Mouse (Mus musculus) erythroblast, embryonic 14.5 days (primary cell): ENCODE data around the gene Bmp15. TPM values are rescaled to one million over a fixed set of nuclear protein-coding genes. Genes with fewer than 3 reads are reported as not detected.

Experiments
- H3K27me3 ChIP-seq: 2 replicates; pipeline ENCODE4 v1.6.1; 2012; ENCODE audit warnings: inconsistent platforms; ENCODE audit not compliant: control insufficient read depth
- H3K36me3 ChIP-seq: 2 replicates; pipeline ENCODE4 v1.6.1; 2012; ENCODE audit warnings: mild to moderate bottlenecking, inconsistent platforms; ENCODE audit not compliant: control insufficient read depth
- H3K4me1 ChIP-seq: 2 replicates; pipeline ENCODE4 v1.6.1; 2012; ENCODE audit warnings: inconsistent platforms; ENCODE audit not compliant: control insufficient read depth
- H3K4me3 ChIP-seq: replicated peaks from 2 replicates; pipeline ENCODE3; 2012; ENCODE audit warnings: moderate library complexity, mild to moderate bottlenecking, inconsistent platforms
- H3K9me3 ChIP-seq: 2 replicates; pipeline ENCODE4 v1.6.1; 2012; ENCODE audit warnings: low read length, inconsistent platforms, mixed read lengths; ENCODE audit not compliant: control insufficient read depth
- GATA1 ChIP-seq: IDR thresholded peaks from 2 replicates; pipeline ENCODE4 v1.6.1; 2012; ENCODE audit warnings: low read length, inconsistent platforms, mixed read lengths
- TAL1 ChIP-seq: IDR thresholded peaks from 3 replicates; pipeline ENCODE4 v1.6.1; 2012; ENCODE audit warnings: low read length, inconsistent platforms, mixed read lengths
- polyA plus RNA-seq: library from polyadenylated mRNA; stranded (reverse); fragments of >175 nt; gene quantifications from 2 replicates; pipeline ENCODE4 v1.2.3, GENCODE M21; 2012

Gene Bmp15
- not detected in 2 replicates for polyA plus RNA-seq

DNA sequence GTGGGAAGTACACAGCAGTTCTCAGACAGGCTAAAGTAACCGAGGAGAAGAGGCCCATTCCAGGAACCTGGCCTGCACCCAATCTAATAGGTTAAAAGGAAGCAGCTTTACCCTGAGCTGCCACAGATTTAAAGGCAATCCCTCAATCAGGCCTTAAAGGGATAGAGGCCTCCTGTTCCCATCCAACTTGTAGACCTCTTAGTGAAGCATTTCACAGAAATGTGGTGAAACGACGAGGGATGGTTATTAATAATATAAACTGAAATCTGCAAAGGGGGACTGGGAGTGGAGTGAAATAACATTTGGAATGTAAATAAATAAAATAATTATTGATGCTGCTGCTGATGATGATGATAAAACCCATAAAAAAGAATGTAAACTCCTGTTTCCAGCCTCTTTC, at the start of gene Bmp15:
Bmp15 (minus strand) TSS at position 101 of the 400 bp plus-strand sequence.
- Histone ChIP-seq H3K9me3 (no peaks in the 10 kb centered on the region), H3K36me3 (no peaks in the 10 kb centered on the region), H3K4me3 (no peak within 1 kb of the TSS), H3K4me1 (no peaks in the 10 kb centered on the region), H3K27me3 (no peaks in the 10 kb centered on the region)
- TF ChIP-seq GATA1 (no peak), TAL1 (no peak)

DNA sequence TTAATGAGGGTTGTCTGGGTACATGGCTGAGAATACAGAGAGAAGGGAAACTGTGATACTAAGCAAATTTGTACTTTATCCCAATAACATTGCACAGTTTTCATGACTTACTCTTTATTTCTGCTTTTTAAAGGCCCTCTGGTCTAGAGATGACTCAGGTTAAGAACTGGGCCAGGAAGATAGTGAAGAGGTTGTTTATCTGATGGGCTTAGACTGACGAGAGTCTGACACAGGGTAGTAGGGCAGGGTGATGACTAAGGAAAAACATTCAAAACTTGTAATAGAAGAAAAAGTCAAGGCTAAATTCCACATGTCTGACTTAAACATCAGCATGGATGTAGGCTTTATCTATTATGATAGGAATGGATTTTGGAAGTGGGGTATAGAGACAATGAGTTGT, 48.3 kb upstream of the Bmp15 start:
- Histone ChIP-seq H3K4me3 (no peak overlapping the region), H3K4me1 (no peaks in the 10 kb centered on the region), H3K9me3 (no peaks in the 10 kb centered on the region), H3K36me3 (no peaks in the 10 kb centered on the region), H3K27me3 (no peaks in the 10 kb centered on the region)
- TF ChIP-seq GATA1, result no peak
- no peak for TF ChIP-seq TAL1

DNA sequence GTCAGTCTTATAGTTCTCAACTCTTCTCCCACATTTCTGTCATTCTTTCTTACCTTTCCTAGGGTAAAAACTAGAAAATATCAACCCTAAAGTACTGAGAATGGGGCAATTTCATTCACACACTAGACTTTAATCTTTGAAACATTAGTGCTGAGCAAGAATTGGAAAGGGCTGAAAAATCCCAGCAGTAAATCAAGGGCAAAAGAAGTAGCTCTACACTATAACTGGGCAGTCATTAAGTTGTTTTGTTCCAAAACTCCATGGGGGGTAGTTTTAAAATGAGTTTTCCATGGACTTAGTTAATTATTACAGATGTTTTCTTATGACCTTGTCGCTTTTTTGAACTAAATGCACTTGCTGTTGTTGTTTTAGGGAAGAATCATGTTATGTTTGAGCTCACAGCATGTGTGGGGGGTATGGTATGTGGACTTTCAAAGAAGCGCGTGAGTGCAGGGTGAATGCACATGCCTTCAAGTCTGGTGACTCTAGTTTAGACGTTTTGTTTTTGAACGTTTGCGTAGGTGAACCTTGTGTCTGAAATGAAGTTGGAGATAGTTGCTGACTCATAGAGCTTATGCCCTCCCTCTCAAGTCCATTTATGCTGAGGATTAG, 37.1 kb upstream of the Bmp15 start:
- H3K27me3 ChIP-seq, result no peaks in the 10 kb centered on the region
- H3K36me3 ChIP-seq, result no peaks in the 10 kb centered on the region
- H3K4me1 ChIP-seq, result no peaks in the 10 kb centered on the region
- TF ChIP-seq TAL1 (no peak), GATA1 (no peak)
- H3K4me3 ChIP-seq, result no peak overlapping the region
- no peaks in the 10 kb centered on the region for H3K9me3 ChIP-seq

DNA sequence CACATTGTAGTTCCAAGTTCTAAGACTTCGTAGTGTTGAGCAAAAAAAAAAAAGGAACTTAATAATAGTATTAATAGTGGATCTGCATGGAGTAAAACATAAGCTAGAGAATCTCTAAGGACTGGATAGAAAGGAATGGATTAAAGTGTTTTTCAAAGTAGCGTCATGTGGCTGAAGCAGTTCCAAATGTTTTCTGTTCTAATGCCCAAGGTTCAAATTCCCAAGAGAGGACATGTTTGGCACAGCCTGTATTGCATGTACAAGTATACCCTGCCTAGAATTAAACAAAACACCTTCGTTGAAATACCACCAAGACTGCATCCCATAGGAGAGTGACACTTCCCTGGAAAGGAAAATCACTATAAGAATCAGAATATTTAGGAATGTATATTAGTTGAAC, 36.4 kb upstream of the Bmp15 start:
- no peaks in the 10 kb centered on the region for H3K27me3 ChIP-seq
- H3K36me3 ChIP-seq, result no peaks in the 10 kb centered on the region
- no peak overlapping the region for H3K4me3 ChIP-seq
- TF ChIP-seq GATA1, result no peak
- TF ChIP-seq TAL1, result no peak
- H3K9me3 ChIP-seq, result no peaks in the 10 kb centered on the region
- no peaks in the 10 kb centered on the region for H3K4me1 ChIP-seq

DNA sequence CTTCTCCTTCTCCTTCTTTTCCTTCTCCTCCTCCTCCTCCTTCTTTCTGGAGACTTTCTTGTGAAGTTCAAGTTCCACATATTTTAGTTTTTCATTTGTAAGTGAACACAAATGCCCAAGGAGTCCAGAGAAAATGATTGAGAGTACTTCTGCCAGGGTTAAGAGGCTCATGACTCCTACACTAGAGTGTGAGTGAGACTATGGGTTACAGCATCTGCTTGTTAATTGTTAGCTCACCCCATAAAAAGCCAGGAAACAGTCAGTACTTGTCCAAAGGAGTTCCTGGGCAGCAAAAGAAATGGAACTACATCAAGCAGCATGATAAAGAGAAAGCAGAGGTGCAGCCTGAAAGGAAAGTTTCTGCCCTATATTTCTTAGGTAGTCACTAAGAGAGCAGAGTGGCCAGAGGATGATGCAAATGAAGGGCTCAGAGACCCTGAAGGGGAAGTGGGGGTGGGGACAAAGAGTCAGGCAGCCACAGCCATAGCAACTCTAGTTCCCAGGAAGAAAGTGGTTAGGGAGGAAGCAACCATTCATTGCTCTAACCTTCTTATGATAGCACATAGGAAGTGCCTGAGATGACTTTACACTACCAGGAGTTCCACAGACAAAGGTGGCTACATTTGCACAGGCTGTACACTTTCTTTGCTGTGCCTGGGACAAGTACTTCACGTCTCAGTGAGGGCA, 24.9 kb upstream of the Bmp15 start:
- Histone ChIP-seq H3K4me3 (no peak overlapping the region), H3K9me3 (no peaks in the 10 kb centered on the region), H3K4me1 (no peaks in the 10 kb centered on the region), H3K36me3 (no peaks in the 10 kb centered on the region), H3K27me3 (no peaks in the 10 kb centered on the region)
- no peak for TF ChIP-seq GATA1

DNA sequence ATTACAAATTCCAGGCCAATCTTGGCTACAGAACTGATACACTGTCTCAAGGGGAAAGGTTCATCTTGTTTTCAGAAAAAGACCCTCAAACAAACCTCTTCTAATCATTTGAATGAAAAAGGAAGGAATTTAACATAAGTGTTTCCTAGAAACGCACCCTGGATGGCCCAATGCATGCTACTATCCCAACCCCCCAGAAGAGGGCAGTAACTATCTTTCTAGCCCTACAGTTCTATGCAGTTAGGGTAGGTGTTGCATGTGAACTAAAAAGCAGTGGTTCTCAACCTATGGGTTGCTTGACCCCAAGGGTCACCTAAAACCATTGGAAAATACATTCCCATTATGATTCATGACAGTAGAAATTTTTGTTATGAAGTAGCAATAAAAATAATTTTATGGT, 3.5 kb upstream of the Bmp15 start:
- TF ChIP-seq TAL1 (no peak), GATA1 (no peak)

DNA sequence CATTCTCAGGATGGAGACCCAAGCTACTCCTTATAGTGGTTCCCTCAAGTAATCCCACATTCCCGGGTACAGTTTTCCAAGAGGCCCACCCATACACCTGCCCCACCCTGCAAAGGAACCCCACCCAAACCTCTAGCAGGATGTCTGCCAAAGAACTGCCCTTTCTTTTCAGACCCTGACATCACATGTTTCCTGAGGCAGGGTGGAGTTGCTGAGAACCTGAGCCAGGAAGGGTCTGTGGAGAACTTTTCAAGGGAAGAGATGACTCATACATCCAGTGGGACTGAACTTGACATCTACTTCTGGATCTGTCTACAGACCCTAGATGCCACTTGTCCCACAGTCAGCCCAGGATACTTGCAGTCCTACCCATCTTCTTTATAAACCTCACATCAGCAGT, 2.8 kb downstream of the Bmp15 start:
- H3K36me3 ChIP-seq, result no peaks in the 10 kb centered on the region
- H3K4me3 ChIP-seq, result no peak overlapping the region
- no peaks in the 10 kb centered on the region for H3K27me3 ChIP-seq
- no peaks in the 10 kb centered on the region for H3K4me1 ChIP-seq
- no peaks in the 10 kb centered on the region for H3K9me3 ChIP-seq
- TF ChIP-seq TAL1, result no peak
- no peak for TF ChIP-seq GATA1

More for the DNA sequence above, 3.5 kb upstream of the Bmp15 start:
- Histone ChIP-seq H3K27me3 (no peaks in the 10 kb centered on the region), H3K36me3 (no peaks in the 10 kb centered on the region), H3K9me3 (no peaks in the 10 kb centered on the region), H3K4me3 (no peak overlapping the region), H3K4me1 (no peaks in the 10 kb centered on the region)

Other genes starting within 250 kb of the Bmp15 start
- not detected in 2 replicates for gene AU022751, start 237.3 kb downstream of the Bmp15 start, polyA plus RNA-seq
- not detected in 2 replicates for gene Nudt10, start 147.7 kb downstream of the Bmp15 start, polyA plus RNA-seq
- gene Shroom4, start 79.1 kb upstream of the Bmp15 start, polyA plus RNA-seq, result not detected in 2 replicates